11 mouse cellular contexts compared by ENCODE assay signal in the genomic region with DNA sequence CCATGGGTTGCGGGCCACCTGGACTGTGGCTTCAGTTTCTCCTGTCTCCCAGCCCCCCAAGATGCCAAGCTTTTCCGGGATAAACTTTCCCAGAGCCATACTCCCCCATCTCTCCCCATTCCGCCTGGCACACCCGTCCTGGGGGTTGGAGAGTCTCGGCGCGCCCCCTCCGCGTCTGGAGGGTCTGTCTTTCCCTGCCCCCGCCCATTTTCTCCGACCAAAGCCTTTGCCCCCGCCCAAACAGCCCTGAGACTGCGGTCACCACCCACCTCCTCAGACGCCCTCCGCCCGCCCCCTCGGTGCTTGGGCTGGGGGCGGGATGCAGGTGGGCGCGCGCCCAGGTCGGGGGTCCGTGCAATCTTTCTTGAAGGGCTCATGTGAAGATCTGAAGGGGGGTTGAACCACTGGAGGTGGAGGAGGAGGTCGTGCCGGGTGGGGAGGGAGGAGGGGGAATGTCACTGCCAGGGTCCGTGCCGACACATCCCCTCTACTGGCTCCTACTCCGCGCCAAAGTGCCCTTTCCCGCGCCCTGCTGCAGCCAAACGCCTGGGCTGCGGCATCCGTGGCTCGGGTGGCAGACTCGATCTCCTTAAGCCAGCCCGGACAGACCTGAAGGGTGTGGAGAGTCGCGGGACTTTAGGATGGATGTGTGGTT. TPM values are rescaled to one million over a fixed set of nuclear protein-coding genes. Genes with fewer than 3 reads are reported as not detected.
DNase-seq lines count a peak whose midpoint lies in the region; ATAC-seq and TF ChIP-seq lines count a peak whose summit lies in the region.
"Had no signal": no experiment of that assay in that cellular context is flagged by ENCODE, and none has a peak within 500 bp of the region (broad histone marks: within the 10 kb centered on the region; RNA-seq: fewer than 3 reads in every experiment).

No protein-coding gene starts in this region.

- H3K4me1 ChIP-seq in kidney, postnatal 0 days (replicated peaks; ENCODE audit: insufficient read depth, low read length), result no peaks in the 10 kb centered on the region
- H3K4me1 ChIP-seq in forebrain, embryonic 16.5 days (replicated peaks; ENCODE audit: control insufficient read depth, insufficient read depth, low read length), result peaks cover 21% of the 10 kb centered on the region
- peaks cover 33% of the 10 kb centered on the region for H3K4me1 ChIP-seq in midbrain, embryonic 14.5 days (ENCODE audit: control insufficient read depth, insufficient read depth, low read length)
- H3K4me1 ChIP-seq: liver, embryonic 13.5 days had no signal

- no peak overlapping the region for H3K27ac ChIP-seq in kidney, postnatal 0 days
- no peak overlapping the region; the same call in 1 of the 2 replicates for H3K27ac ChIP-seq in forebrain, embryonic 16.5 days (ENCODE audit: low read length)
- H3K27ac ChIP-seq in midbrain, embryonic 14.5 days (replicated peaks; ENCODE audit: low read depth, low read length), result peak overlapping the region; percentile 88
- H3K27ac ChIP-seq: liver, embryonic 13.5 days had no signal

- peak overlapping the region; percentile 29 for H3K4me3 ChIP-seq in kidney, postnatal 0 days (replicated peaks; ENCODE audit: low read depth, low read length)
- H3K4me3 ChIP-seq in forebrain, embryonic 16.5 days (replicated peaks; ENCODE audit: low read length), result peak overlapping the region; percentile 81
- H3K4me3 ChIP-seq in midbrain, embryonic 14.5 days (replicated peaks; ENCODE audit: low read depth, low read length), result peak overlapping the region; percentile 67
- H3K4me3 ChIP-seq: erythroblast, embryonic 14.5 days had no signal

- no peak for ATAC-seq in kidney, postnatal 0 days (replicated peaks; ENCODE audit: low FRiP score, low read depth)
- no peak for ATAC-seq in forebrain, embryonic 16.5 days
- no peak for ATAC-seq in midbrain, embryonic 14.5 days (ENCODE audit: low FRiP score, low TSS enrichment)
- ATAC-seq in CD4-positive, CD25-positive, alpha-beta regulatory T cell, adult 4 months, result no peak
- ATAC-seq: Patski had no signal

- H3K36me3 ChIP-seq in kidney, postnatal 0 days (ENCODE audit: insufficient read depth, low read length), result no peaks in the 10 kb centered on the region
- no peaks in the 10 kb centered on the region for H3K36me3 ChIP-seq in forebrain, embryonic 16.5 days (ENCODE audit: control insufficient read depth, insufficient read depth)
- H3K36me3 ChIP-seq in midbrain, embryonic 14.5 days (ENCODE audit: control insufficient read depth, insufficient read depth, low read length), result no peaks in the 10 kb centered on the region
- H3K36me3 ChIP-seq: liver, embryonic 13.5 days had no signal

- H3K27me3 ChIP-seq in kidney, postnatal 0 days (ENCODE audit: insufficient read depth, low read length), result peaks cover 59% of the 10 kb centered on the region
- no peaks in the 10 kb centered on the region for H3K27me3 ChIP-seq in forebrain, embryonic 16.5 days (replicated peaks; ENCODE audit: control insufficient read depth, insufficient read depth, low read length)
- no peaks in the 10 kb centered on the region; the same call in 1 of the 2 replicates for H3K27me3 ChIP-seq in midbrain, embryonic 14.5 days (ENCODE audit: control insufficient read depth, insufficient read depth, low read length)
- H3K27me3 ChIP-seq: Patski had no signal

- no peak overlapping the region for H3K9ac ChIP-seq in kidney, postnatal 0 days (ENCODE audit: low read depth, low read length)
- H3K9ac ChIP-seq in forebrain, embryonic 16.5 days (replicated peaks; ENCODE audit: low read depth, low read length), result peak overlapping the region; percentile 85
- peak overlapping the region; percentile 87 for H3K9ac ChIP-seq in midbrain, embryonic 14.5 days (replicated peaks; ENCODE audit: low read length)
- H3K9ac ChIP-seq: liver, embryonic 13.5 days had no signal

- no peaks in the 10 kb centered on the region for H3K9me3 ChIP-seq in kidney, postnatal 0 days (replicated peaks; ENCODE audit: low read length)
- H3K9me3 ChIP-seq in forebrain, embryonic 16.5 days (ENCODE audit: control insufficient read depth, low read length), result no peaks in the 10 kb centered on the region
- no peaks in the 10 kb centered on the region for H3K9me3 ChIP-seq in midbrain, embryonic 14.5 days (ENCODE audit: control insufficient read depth, low read length)
- H3K9me3 ChIP-seq: liver, embryonic 13.5 days had no signal

- H3K4me2 ChIP-seq in kidney, postnatal 0 days (ENCODE audit: low read length), result peak overlapping the region; percentile 56; the same call in 1 of the 2 replicates
- peak overlapping the region; percentile 86 for H3K4me2 ChIP-seq in forebrain, embryonic 16.5 days (ENCODE audit: low read length)
- peak overlapping the region; percentile 75 for H3K4me2 ChIP-seq in midbrain, embryonic 14.5 days (ENCODE audit: low read length)

- no peak for TF ChIP-seq CTCF in kidney, postnatal 0 days (IDR thresholded peaks at IDR 0.05; ENCODE audit: low read depth)

- no peak for DNase-seq in kidney, postnatal 0 days (ENCODE audit: low spot score)
- no peak for DNase-seq in kidney, adult 18-20 months
- peak; percentile 57 to 60 for DNase-seq in cerebellum, postnatal 14 days
- peak; percentile 47 for DNase-seq in midbrain, embryonic 14.5 days
- no peak for DNase-seq in urinary bladder, postnatal 4 days (ENCODE audit: low spot score in 2 of 2)
- no peak for DNase-seq in lung, postnatal 10 days
- DNase-seq: liver, embryonic 13.5 days had no signal

- WGBS in kidney, postnatal 0 days, result 2% methylated on average over 39 of the region's 39 CpGs
- WGBS in forebrain, embryonic 16.5 days, result 2% methylated on average over 39 of the region's 39 CpGs
- under 1% methylated on average over 39 of the region's 39 CpGs for WGBS in midbrain, embryonic 14.5 days

RNA-seq across cellular contexts. Expression of a gene that starts 1.0 kb away (rescaled TPM):
- polyA plus RNA-seq in kidney, postnatal 0 days (2015; fragmentation: Nextera tagmentation; extraction: Ambion mirVana), result 0.04 and 0.05 TPM in 2 replicates
- 7.6 and 11.2 TPM in 2 replicates for polyA plus RNA-seq in forebrain, embryonic 16.5 days (2015; fragmentation: Nextera tagmentation; extraction: Ambion mirVana)
- 9.8 and 13.5 TPM in 2 replicates for polyA plus RNA-seq in midbrain, embryonic 14.5 days (2014; fragmentation: Nextera tagmentation; extraction: Ambion mirVana)
- not detected for polyA plus RNA-seq in CD4-positive, CD25-positive, alpha-beta regulatory T cell, adult 4 months (2017; shearing (Covaris generic))
- polyA plus RNA-seq: erythroblast, embryonic 14.5 days had no signal

RNA-seq across cellular contexts. Expression of a gene that starts 17.9 kb away (rescaled TPM):
- polyA plus RNA-seq in kidney, postnatal 0 days (2015; fragmentation: Nextera tagmentation; extraction: Ambion mirVana), result not detected in 2 replicates
- polyA plus RNA-seq in forebrain, embryonic 16.5 days (2015; fragmentation: Nextera tagmentation; extraction: Ambion mirVana), result 0.37 and 0.58 TPM in 2 replicates
- 1.00 and 1.1 TPM in 2 replicates for polyA plus RNA-seq in midbrain, embryonic 14.5 days (2014; fragmentation: Nextera tagmentation; extraction: Ambion mirVana)
- polyA plus RNA-seq in CD4-positive, CD25-positive, alpha-beta regulatory T cell, adult 4 months (2017; shearing (Covaris generic)), result not detected
- polyA plus RNA-seq: erythroblast, embryonic 14.5 days; liver, embryonic 13.5 days; Patski had no signal

Comparison
In these comparisons a context has a peak if more than half of its experiments do, and no peak if none do; other contexts are left out.
1. DNase-seq: peak in cerebellum, postnatal 14 days (2 of 2) and midbrain, embryonic 14.5 days (single experiment); none in kidney, postnatal 0 days (single experiment), kidney, adult 18-20 months (single experiment), urinary bladder, postnatal 4 days (0 of 2) and lung, postnatal 10 days (single experiment).
2. H3K4me3 ChIP-seq: peak in every context shown above with its lines; median percentile 81 in forebrain, embryonic 16.5 days; 67 in midbrain, embryonic 14.5 days; 29 in kidney, postnatal 0 days.
3. Peak in every context shown above with its lines, with median percentiles within 50 percentile points of each other: H3K4me2 ChIP-seq.